Mouse (Mus musculus): ENCODE measurements around the gene Zscan2. TPM values are rescaled to one million over a fixed set of nuclear protein-coding genes. Genes with fewer than 3 reads are reported as not detected.
A peak's percentile ranks its signal among the peaks of the same experiment; 100 is the strongest.

The Zscan2 gene
- total and polyA plus RNA-seq, 3 experiments, result 1.8 to 5.3 (median 4.4) TPM

- DNase-seq (ENCODE audit: low spot score), result no peak
- peaks cover 59% of the 10 kb centered on the region for H3K4me1 ChIP-seq (ENCODE audit: insufficient read depth, low read depth, low read length)
- no peak for ATAC-seq (ENCODE audit: extremely low read depth, insufficient number of reproducible peaks, low FRiP score, poor library complexity, severe bottlenecking)
- H3K36me3 ChIP-seq (replicated peaks), result peaks cover 96% of the 10 kb centered on the region
- no peaks in the 10 kb centered on the region; the same call in 1 of the 2 replicates for H3K27me3 ChIP-seq (ENCODE audit: insufficient read depth, low read length)
- no peak overlapping the region for H3K4me3 ChIP-seq (ENCODE audit: low read depth, low read length)
- no peak for TF ChIP-seq GATA1 (IDR thresholded peaks at IDR 0.05; ENCODE audit: borderline replicate concordance, low read length)
- TF ChIP-seq GATA2 (IDR thresholded peaks at IDR 0.05; ENCODE audit: borderline replicate concordance, low read depth, low read length), result no peak
- no peak for TF ChIP-seq TAL1 (conservative IDR thresholded peaks at IDR 0.05; ENCODE audit: low read depth, low read length)
- no peak for TF ChIP-seq CTCF (IDR thresholded peaks at IDR 0.05; ENCODE audit: low read depth, low read length)
- no peak for TF ChIP-seq POLR2AphosphoS5 (IDR thresholded peaks at IDR 0.05; ENCODE audit: insufficient replicate concordance, low read depth, low read length)
- H3K9me3 ChIP-seq (replicated peaks), result no peaks in the 10 kb centered on the region
Observed at GRCm38 (mm10) chr7:80893753-80894129, 33.0 kb downstream of the Zscan2 start.

- ATAC-seq (ENCODE audit: extremely low read depth, insufficient number of reproducible peaks, low FRiP score, poor library complexity, severe bottlenecking) (no peak), DNase-seq (ENCODE audit: low spot score) (no peak)
- Histone ChIP-seq H3K4me1 (ENCODE audit: insufficient read depth, low read depth, low read length) (peaks cover 57% of the 10 kb centered on the region), H3K27me3 (ENCODE audit: insufficient read depth, low read length) (no peaks in the 10 kb centered on the region; the same call in 1 of the 2 replicates), H3K9me3 (replicated peaks) (no peaks in the 10 kb centered on the region), H3K4me3 (ENCODE audit: low read depth, low read length) (no peak overlapping the region), H3K36me3 (replicated peaks) (peaks cover 95% of the 10 kb centered on the region)
- TF ChIP-seq POLR2AphosphoS5 (IDR thresholded peaks at IDR 0.05; ENCODE audit: insufficient replicate concordance, low read depth, low read length), result no peak
- TF ChIP-seq TAL1 (conservative IDR thresholded peaks at IDR 0.05; ENCODE audit: low read depth, low read length), result no peak
- TF ChIP-seq GATA1 (IDR thresholded peaks at IDR 0.05; ENCODE audit: borderline replicate concordance, low read length), result no peak
- TF ChIP-seq GATA2 (IDR thresholded peaks at IDR 0.05; ENCODE audit: borderline replicate concordance, low read depth, low read length), result no peak
- TF ChIP-seq CTCF (IDR thresholded peaks at IDR 0.05; ENCODE audit: low read depth, low read length), result no peak
Observed at GRCm38 (mm10) chr7:80894196-80894595, 33.5 kb downstream of the Zscan2 start.

- DNase-seq (ENCODE audit: low spot score) (no peak), ATAC-seq (ENCODE audit: extremely low read depth, insufficient number of reproducible peaks, low FRiP score, poor library complexity, severe bottlenecking) (no peak)
- Histone ChIP-seq H3K27me3 (ENCODE audit: insufficient read depth, low read length) (no peaks in the 10 kb centered on the region; the same call in 1 of the 2 replicates), H3K4me1 (ENCODE audit: insufficient read depth, low read depth, low read length) (peaks cover 55% of the 10 kb centered on the region), H3K9me3 (replicated peaks) (no peaks in the 10 kb centered on the region), H3K36me3 (replicated peaks) (peaks cover 94% of the 10 kb centered on the region), H3K4me3 (ENCODE audit: low read depth, low read length) (no peak overlapping the region)
- TF ChIP-seq GATA2 (IDR thresholded peaks at IDR 0.05; ENCODE audit: borderline replicate concordance, low read depth, low read length), result no peak
- no peak for TF ChIP-seq TAL1 (conservative IDR thresholded peaks at IDR 0.05; ENCODE audit: low read depth, low read length)
- no peak for TF ChIP-seq GATA1 (IDR thresholded peaks at IDR 0.05; ENCODE audit: borderline replicate concordance, low read length)
- no peak for TF ChIP-seq POLR2AphosphoS5 (IDR thresholded peaks at IDR 0.05; ENCODE audit: insufficient replicate concordance, low read depth, low read length)
- TF ChIP-seq CTCF (IDR thresholded peaks at IDR 0.05; ENCODE audit: low read depth, low read length), result no peak
Observed at GRCm38 (mm10) chr7:80894815-80895519, 34.2 kb downstream of the Zscan2 start.

GRCm38 (mm10) chr7:80897134-80897533 is 36.4 kb downstream of the Zscan2 start:
- TF ChIP-seq POLR2AphosphoS5 (IDR thresholded peaks at IDR 0.05; ENCODE audit: insufficient replicate concordance, low read depth, low read length), result no peak
- no peak for TF ChIP-seq GATA2 (IDR thresholded peaks at IDR 0.05; ENCODE audit: borderline replicate concordance, low read depth, low read length)
- no peak for TF ChIP-seq GATA1 (IDR thresholded peaks at IDR 0.05; ENCODE audit: borderline replicate concordance, low read length)
- no peak for TF ChIP-seq TAL1 (conservative IDR thresholded peaks at IDR 0.05; ENCODE audit: low read depth, low read length)
- TF ChIP-seq CTCF (IDR thresholded peaks at IDR 0.05; ENCODE audit: low read depth, low read length), result no peak
- Histone ChIP-seq H3K9me3 (replicated peaks) (no peaks in the 10 kb centered on the region), H3K27me3 (ENCODE audit: insufficient read depth, low read length) (no peaks in the 10 kb centered on the region; the same call in 1 of the 2 replicates), H3K4me1 (ENCODE audit: insufficient read depth, low read depth, low read length) (peaks cover 51% of the 10 kb centered on the region), H3K36me3 (replicated peaks) (peaks cover 80% of the 10 kb centered on the region), H3K4me3 (ENCODE audit: low read depth, low read length) (no peak overlapping the region; the same call in 1 of the 2 replicates)
- DNase-seq (ENCODE audit: low spot score) (no peak), ATAC-seq (ENCODE audit: extremely low read depth, insufficient number of reproducible peaks, low FRiP score, poor library complexity, severe bottlenecking) (no peak)

- ATAC-seq (ENCODE audit: extremely low read depth, insufficient number of reproducible peaks, low FRiP score, poor library complexity, severe bottlenecking) (no peak), DNase-seq (ENCODE audit: low spot score) (no peak)
- Histone ChIP-seq H3K27me3 (ENCODE audit: insufficient read depth, low read length) (no peaks in the 10 kb centered on the region; the same call in 1 of the 2 replicates), H3K9me3 (replicated peaks) (no peaks in the 10 kb centered on the region), H3K4me1 (ENCODE audit: insufficient read depth, low read depth, low read length) (peaks cover 51% of the 10 kb centered on the region), H3K36me3 (replicated peaks) (peaks cover 80% of the 10 kb centered on the region), H3K4me3 (ENCODE audit: low read depth, low read length) (no peak overlapping the region; the same call in 1 of the 2 replicates)
- no peak for TF ChIP-seq CTCF (IDR thresholded peaks at IDR 0.05; ENCODE audit: low read depth, low read length)
- no peak for TF ChIP-seq GATA1 (IDR thresholded peaks at IDR 0.05; ENCODE audit: borderline replicate concordance, low read length)
- no peak for TF ChIP-seq GATA2 (IDR thresholded peaks at IDR 0.05; ENCODE audit: borderline replicate concordance, low read depth, low read length)
- TF ChIP-seq TAL1 (conservative IDR thresholded peaks at IDR 0.05; ENCODE audit: low read depth, low read length), result no peak
- TF ChIP-seq POLR2AphosphoS5 (IDR thresholded peaks at IDR 0.05; ENCODE audit: insufficient replicate concordance, low read depth, low read length), result no peak
Observed at GRCm38 (mm10) chr7:80897721-80898120, 37.0 kb downstream of the Zscan2 start.

GRCm38 (mm10) chr7:80900944-80901501 is 40.3 kb downstream of the Zscan2 start, which contains the start of gene Wdr73:
Gene Wdr73, minus strand, starts transcription at chr7:80901269.
- Histone ChIP-seq H3K36me3 (replicated peaks) (peaks cover 80% of the 10 kb centered on the region), H3K4me3 (ENCODE audit: low read depth, low read length) (peak within 1 kb of the TSS; percentile 82), H3K4me1 (ENCODE audit: insufficient read depth, low read depth, low read length) (peaks cover 64% of the 10 kb centered on the region), H3K9me3 (replicated peaks) (no peaks in the 10 kb centered on the region), H3K27me3 (ENCODE audit: insufficient read depth, low read length) (no peaks in the 10 kb centered on the region)
- ATAC-seq (ENCODE audit: extremely low read depth, insufficient number of reproducible peaks, low FRiP score, poor library complexity, severe bottlenecking) (peak; percentile 80), DNase-seq (ENCODE audit: low spot score) (peak; percentile 92)
- TF ChIP-seq TAL1 (conservative IDR thresholded peaks at IDR 0.05; ENCODE audit: low read depth, low read length), result no peak
